Mouse (Mus musculus) liver, adult 2 months (tissue): Measurements from ENCODE around the gene Mettl16. TPM values are rescaled to one million over a fixed set of nuclear protein-coding genes. Genes with fewer than 3 reads are reported as not detected.

Source experiments
- DNase-seq: peaks from one replicate; pipeline ENCODE4 v3.0.0-alpha.2; 2011; ENCODE audit warnings: low read depth, low spot score; ENCODE audit errors: extremely low read depth
- H3K27ac ChIP-seq: fragments of 200-500 bp; replicated peaks from 2 replicates; pipeline ENCODE4 v1.5.1; 2012; ENCODE audit warnings: low read depth, mild to moderate bottlenecking, control low read depth, inconsistent platforms, low read length; ENCODE audit not compliant: insufficient read depth
- H3K27me3 ChIP-seq: fragments of 200-500 bp; 2 replicates; pipeline ENCODE4 v1.6.1; 2012; ENCODE audit warnings: mild to moderate bottlenecking, moderate library complexity, low read length, inconsistent platforms; ENCODE audit not compliant: control insufficient read depth, insufficient read depth
- H3K36me3 ChIP-seq: fragments of 200-500 bp; 2 replicates; pipeline ENCODE4 v1.6.1; 2012; ENCODE audit warnings: low read length, inconsistent platforms; ENCODE audit not compliant: control insufficient read depth, insufficient read depth
- H3K4me1 ChIP-seq: fragments of 200-500 bp; 2 replicates; pipeline ENCODE4 v1.6.1; 2011; ENCODE audit warnings: low read length; ENCODE audit not compliant: control insufficient read depth, insufficient read depth
- H3K4me3 ChIP-seq: fragments of 200-500 bp; 2 replicates; pipeline ENCODE4 v1.5.1; 2011; ENCODE audit warnings: low read depth, mild to moderate bottlenecking, control low read depth, low read length, moderate library complexity; ENCODE audit not compliant: insufficient read depth
- H3K79me2 ChIP-seq: fragments of 200-500 bp; 2 replicates; pipeline ENCODE4 v1.6.1; 2012; ENCODE audit warnings: inconsistent platforms, mild to moderate bottlenecking, low read length, moderate library complexity; ENCODE audit not compliant: control insufficient read depth, insufficient read depth
- H3K9ac ChIP-seq: fragments of 200-500 bp; 2 replicates; pipeline ENCODE4 v1.6.1; 2012; ENCODE audit warnings: low read depth, mild to moderate bottlenecking, control low read depth, inconsistent platforms, low read length
- CTCF ChIP-seq: fragments of 200-500 bp; IDR thresholded peaks from 2 replicates; pipeline ENCODE4 v1.5.1; 2011; ENCODE audit warnings: low read depth, low read length, control low read depth
- POLR2A ChIP-seq: fragments of 200-500 bp; IDR thresholded peaks from 2 replicates; pipeline ENCODE4 v1.6.1; 2011; ENCODE audit warnings: low read length, control low read depth; ENCODE audit not compliant: insufficient read depth; ENCODE audit errors: extremely low read depth
- WGBS: fragments of 180-500 bp; shearing (Covaris S2); methylation state at CpG from one replicate; pipeline ENCODE4 v1.1.7; 2018; 5-methylcytosine and 5-hydroxymethylcytosine counted together
- polyA plus RNA-seq: library from polyadenylated mRNA; depleted of rRNA; stranded (reverse); fragments of >200 nt; gene quantifications from 2 replicates; pipeline ENCODE4 v1.2.3, GENCODE M21; 2012
- total RNA-seq: library from RNA; depleted of rRNA; stranded (reverse); fragments of >200 nt; gene quantifications from 2 replicates; pipeline ENCODE4 v1.2.3, GENCODE M21; 2014

Mettl16 gene
- total and polyA plus RNA-seq, 2 experiments, result 3.4 to 5.1 TPM

GRCm38 (mm10) chr11:74770037-74770436 lies 593 bp upstream of the Mettl16 start:
- Histone ChIP-seq H3K27ac (no peak overlapping the region), H3K9ac (no peak overlapping the region), H3K27me3 (no peaks in the 10 kb centered on the region), H3K36me3 (peaks cover 2% of the 10 kb centered on the region; the same call in 1 of the 2 replicates), H3K79me2 (peaks cover 3% of the 10 kb centered on the region; the same call in 1 of the 2 replicates), H3K4me3 (no peak overlapping the region), H3K4me1 (peaks cover 2% of the 10 kb centered on the region; the same call in 1 of the 2 replicates)
- no peak for DNase-seq
- TF ChIP-seq CTCF (no peak), POLR2A (no peak)
- 74% methylated on average over 9 of the region's 9 CpGs for WGBS

- H3K27me3 ChIP-seq, result no peaks in the 10 kb centered on the region
- peak overlapping the region; percentile 48 for H3K27ac ChIP-seq
- DNase-seq, result peak; percentile 36
- peaks cover 3% of the 10 kb centered on the region; the same call in 1 of the 2 replicates for H3K79me2 ChIP-seq
- TF ChIP-seq POLR2A (no peak), CTCF (no peak)
- peak overlapping the region; percentile 77 for H3K4me3 ChIP-seq
- H3K4me1 ChIP-seq, result peaks cover 2% of the 10 kb centered on the region; the same call in 1 of the 2 replicates
- peak overlapping the region; percentile 74 for H3K9ac ChIP-seq
- WGBS, result 8% methylated on average over 8 of the region's 8 CpGs
- peaks cover 4% of the 10 kb centered on the region; the same call in 1 of the 2 replicates for H3K36me3 ChIP-seq
Observed at GRCm38 (mm10) chr11:74771234-74771633, 604 bp downstream of the Mettl16 start.

GRCm38 (mm10) chr11:74771650-74772049 lies 1.0 kb downstream of the Mettl16 start:
- TF ChIP-seq POLR2A (no peak), CTCF (no peak)
- Histone ChIP-seq H3K27ac (no peak overlapping the region), H3K27me3 (no peaks in the 10 kb centered on the region), H3K36me3 (peaks cover 4% of the 10 kb centered on the region; the same call in 1 of the 2 replicates), H3K79me2 (peaks cover 3% of the 10 kb centered on the region; the same call in 1 of the 2 replicates), H3K9ac (no peak overlapping the region), H3K4me3 (no peak overlapping the region), H3K4me1 (peaks cover 2% of the 10 kb centered on the region; the same call in 1 of the 2 replicates)
- WGBS, result 74% methylated on average over 4 of the region's 4 CpGs
- DNase-seq, result no peak

- Histone ChIP-seq H3K4me3 (no peak overlapping the region), H3K36me3 (peaks cover 4% of the 10 kb centered on the region; the same call in 1 of the 2 replicates), H3K27me3 (no peaks in the 10 kb centered on the region), H3K9ac (no peak overlapping the region), H3K79me2 (peaks cover 3% of the 10 kb centered on the region; the same call in 1 of the 2 replicates), H3K27ac (no peak overlapping the region), H3K4me1 (peaks cover 2% of the 10 kb centered on the region; the same call in 1 of the 2 replicates)
- WGBS, result 89% methylated on average over 2 of the region's 2 CpGs
- TF ChIP-seq CTCF (no peak), POLR2A (no peak)
- no peak for DNase-seq
Observed at GRCm38 (mm10) chr11:74772386-74772785, 1.8 kb downstream of the Mettl16 start.

GRCm38 (mm10) chr11:74792874-74793273 lies 22.2 kb downstream of the Mettl16 start:
- WGBS, result 79% methylated on average over 4 of the region's 4 CpGs
- H3K79me2 ChIP-seq, result no peaks in the 10 kb centered on the region; the same call in 1 of the 2 replicates
- no peak for DNase-seq
- H3K27me3 ChIP-seq, result no peaks in the 10 kb centered on the region
- H3K4me3 ChIP-seq, result no peak overlapping the region
- no peak overlapping the region for H3K9ac ChIP-seq
- TF ChIP-seq POLR2A, result no peak
- no peak for TF ChIP-seq CTCF
- H3K4me1 ChIP-seq, result no peaks in the 10 kb centered on the region
- peaks cover 40% of the 10 kb centered on the region for H3K36me3 ChIP-seq
- H3K27ac ChIP-seq, result no peak overlapping the region

GRCm38 (mm10) chr11:74800658-74801057 lies 30.0 kb downstream of the Mettl16 start:
- TF ChIP-seq POLR2A (no peak), CTCF (no peak)
- Histone ChIP-seq H3K4me3 (no peak overlapping the region), H3K9ac (no peak overlapping the region), H3K36me3 (peaks cover 29% of the 10 kb centered on the region), H3K27me3 (no peaks in the 10 kb centered on the region), H3K27ac (no peak overlapping the region), H3K79me2 (no peaks in the 10 kb centered on the region; the same call in 1 of the 2 replicates), H3K4me1 (no peaks in the 10 kb centered on the region)
- 80% methylated on average over 4 of the region's 4 CpGs for WGBS
- DNase-seq, result no peak
